Mouse (Mus musculus) right cerebral cortex, postnatal 25 days (tissue): ENCODE data around the gene A830031A19Rik.

Experiments
- DNase-seq: peaks from one replicate; pipeline ENCODE4 v3.0.0; 2022

A830031A19Rik gene

GRCm38 (mm10) chr11:24000675-24001074 is 74.2 kb downstream of the A830031A19Rik start:
- no peak for DNase-seq
